Mouse (Mus musculus) telencephalon, adult 2 months (tissue): ENCODE measurements around the gene Mvk.

Source experiments
- DNase-seq: peaks from one replicate; pipeline ENCODE4 v3.0.0-alpha.2; 2011; ENCODE audit warnings: low read depth, low spot score

Gene Mvk

GRCm38 (mm10) chr5:114456995-114457605 lies 13.0 kb downstream of the Mvk start:
- DNase-seq, result no peak

- peak; percentile 24 for DNase-seq
Measured at GRCm38 (mm10) chr5:114461238-114461637, 17.2 kb downstream of the Mvk start.

GRCm38 (mm10) chr5:114462067-114463040 lies 18.3 kb downstream of the Mvk start:
- no peak for DNase-seq

DNA sequence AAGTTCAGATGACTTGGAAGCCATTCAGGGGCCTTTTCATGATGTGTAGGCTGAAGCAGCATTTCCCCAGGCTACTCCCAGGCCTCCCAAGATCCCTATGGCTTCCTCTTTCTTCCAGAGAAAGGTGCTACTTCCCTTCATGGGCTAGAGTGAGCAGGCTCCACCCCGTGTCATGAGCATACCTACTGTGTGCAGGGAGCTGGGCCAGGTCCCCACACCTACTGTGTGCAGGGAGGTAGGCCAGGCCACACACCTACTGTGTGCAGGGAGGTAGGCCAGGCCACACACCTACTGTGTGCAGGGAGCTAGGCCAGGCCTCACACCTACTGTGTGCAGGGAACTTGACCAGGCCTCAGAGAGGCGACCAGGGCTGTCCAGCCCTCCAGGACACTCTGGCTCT lies 20.5 kb downstream of the Mvk start:
- no peak for DNase-seq

DNA sequence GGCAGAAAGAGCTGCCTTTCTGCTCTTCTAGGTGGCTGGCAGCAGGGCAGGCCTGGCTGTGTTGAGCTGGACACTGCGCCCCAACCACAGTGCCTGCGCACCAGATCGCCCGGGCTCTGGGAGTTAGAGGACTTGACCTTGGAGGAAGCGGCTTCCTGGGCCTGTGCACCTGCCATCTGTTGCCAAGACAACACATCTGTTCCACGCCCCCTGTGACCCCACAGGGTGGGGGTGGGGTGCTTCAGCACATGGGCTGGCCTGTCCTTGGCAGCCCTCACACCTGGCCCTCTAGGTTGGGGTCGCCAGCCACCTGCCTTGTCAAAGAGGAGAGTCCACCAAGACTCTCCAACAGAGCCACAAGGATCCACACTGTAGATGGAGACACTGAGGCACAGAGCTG lies 21.6 kb downstream of the Mvk start:
- no peak for DNase-seq

GRCm38 (mm10) chr5:114467019-114467418 lies 22.9 kb downstream of the Mvk start:
- DNase-seq, result no peak

DNA sequence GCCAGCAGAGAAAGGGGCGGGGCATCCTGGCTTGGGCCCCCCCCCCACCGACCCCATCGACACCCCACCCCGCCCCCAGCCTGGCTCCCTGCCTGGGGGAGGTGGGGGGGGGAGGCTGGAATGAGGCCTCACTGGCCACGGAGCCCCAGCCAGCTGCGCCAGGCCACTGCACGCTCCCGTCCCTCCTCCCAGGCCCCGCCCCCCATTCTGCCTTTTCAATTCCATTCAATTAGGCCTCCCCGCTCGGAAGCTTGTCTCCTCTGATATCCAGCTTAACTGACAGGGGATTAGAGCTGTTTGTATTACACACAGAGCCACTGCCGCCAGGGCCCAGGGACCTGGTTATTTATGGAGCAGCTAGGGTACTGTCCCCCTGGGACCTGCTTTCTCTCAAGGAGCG lies 23.4 kb downstream of the Mvk start:
- DNase-seq, result peak; percentile 28

DNA sequence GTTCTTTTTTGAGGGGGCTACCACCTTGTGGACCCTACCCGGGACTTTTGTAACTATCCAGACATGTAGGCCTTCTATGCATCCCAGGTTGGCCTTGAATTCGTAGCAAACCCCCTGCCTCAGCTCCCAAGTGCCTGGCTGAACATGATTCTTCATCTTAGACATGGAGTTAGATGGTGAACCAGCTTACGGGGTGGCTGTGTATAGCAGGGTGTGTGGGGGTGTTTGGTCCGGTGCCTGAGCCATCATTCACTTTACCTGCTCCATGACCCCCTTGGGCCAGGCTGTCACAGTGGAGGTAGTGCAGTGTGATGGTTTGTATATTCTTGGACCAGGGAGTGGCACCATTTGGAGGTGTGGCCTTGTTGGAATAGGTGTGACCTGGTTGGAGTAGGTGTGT lies 23.9 kb downstream of the Mvk start:
- DNase-seq, result no peak

DNA sequence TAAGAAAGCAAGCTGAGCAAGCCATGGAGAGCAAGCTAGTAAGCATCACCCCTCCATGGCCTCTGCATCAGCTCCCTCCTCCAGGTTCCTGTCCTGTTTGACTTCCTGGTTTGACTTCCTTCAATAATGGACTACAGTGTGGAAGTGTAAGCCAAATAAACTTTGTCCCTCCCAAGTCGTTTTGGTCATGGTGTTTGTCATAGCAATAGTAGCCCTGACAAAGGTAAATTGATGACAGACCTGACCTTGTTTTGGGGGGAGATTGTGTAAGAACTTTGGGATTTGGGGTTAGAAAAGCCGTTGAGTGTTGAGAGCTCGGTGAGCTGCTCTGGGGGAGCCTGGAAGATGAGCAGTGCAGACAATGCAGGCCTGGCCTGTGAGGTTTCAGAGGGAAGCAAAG lies 26.3 kb downstream of the Mvk start:
- DNase-seq, result no peak

- DNase-seq, result peak; percentile 44
Measured at GRCm38 (mm10) chr5:114474741-114475491, 30.8 kb downstream of the Mvk start.

- DNase-seq, result no peak
Measured at GRCm38 (mm10) chr5:114478267-114478666, 34.2 kb downstream of the Mvk start.

DNA sequence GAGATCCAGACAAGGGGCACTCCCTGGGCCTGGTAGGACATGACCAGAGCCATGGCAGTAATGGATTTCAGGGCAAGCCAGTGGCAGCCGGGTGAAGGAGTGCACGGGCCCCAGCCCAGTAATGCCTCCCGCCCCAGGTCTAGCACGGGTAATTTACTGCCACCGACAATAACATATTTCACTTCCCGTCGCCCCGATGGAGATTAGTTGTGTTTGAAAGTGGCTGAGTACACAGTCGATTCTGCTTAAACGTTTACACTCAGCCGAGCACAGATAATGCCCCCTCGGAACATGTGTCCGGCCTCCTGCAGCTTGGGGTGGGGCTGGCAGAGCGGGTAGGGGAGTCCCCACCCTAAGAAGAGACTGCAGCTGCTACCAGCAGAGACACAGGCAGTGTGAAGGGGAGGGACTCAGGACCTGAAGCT lies 38.5 kb downstream of the Mvk start:
- no peak for DNase-seq

DNA sequence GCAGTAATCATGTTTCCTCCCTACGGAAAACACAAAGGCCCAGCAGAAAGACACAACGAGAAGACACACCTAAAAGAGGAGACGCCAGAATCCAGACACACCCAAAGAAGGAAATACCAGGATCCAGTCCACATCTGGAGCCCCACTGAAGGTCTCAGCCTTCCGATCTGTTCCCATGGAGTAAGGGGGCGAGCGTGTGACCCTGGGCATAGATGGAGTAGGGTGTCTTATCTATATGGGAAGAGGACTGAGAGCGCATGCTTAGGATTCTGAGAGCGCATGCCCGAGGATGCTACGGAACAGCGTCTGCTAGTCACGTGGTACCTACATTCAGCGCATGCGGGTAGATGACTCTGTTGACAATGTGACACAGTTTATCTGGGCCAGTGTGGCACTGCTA lies 41.6 kb downstream of the Mvk start:
- no peak for DNase-seq

GRCm38 (mm10) chr5:114489570-114489969 lies 45.5 kb downstream of the Mvk start:
- peak; percentile 59 for DNase-seq

DNA sequence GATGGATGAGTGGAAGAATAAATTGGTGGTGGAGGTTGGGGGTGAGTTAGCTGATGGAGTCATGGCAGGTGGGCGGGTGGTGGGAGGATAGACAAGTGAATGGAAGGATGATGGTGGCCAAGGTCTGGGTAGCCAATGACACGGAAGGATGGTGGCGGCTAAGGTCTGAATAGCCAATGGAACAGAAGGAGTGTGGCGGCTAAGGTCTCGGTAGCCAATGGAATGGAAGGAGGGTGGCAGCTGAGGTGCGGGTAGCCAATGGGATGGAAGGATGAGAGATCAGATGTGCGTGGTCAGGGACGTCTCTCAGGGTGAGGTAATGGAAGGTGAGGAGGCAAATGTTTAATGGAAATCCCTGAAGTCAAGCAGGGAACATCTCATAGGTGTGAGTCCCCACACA lies 46.2 kb downstream of the Mvk start:
- no peak for DNase-seq

DNA sequence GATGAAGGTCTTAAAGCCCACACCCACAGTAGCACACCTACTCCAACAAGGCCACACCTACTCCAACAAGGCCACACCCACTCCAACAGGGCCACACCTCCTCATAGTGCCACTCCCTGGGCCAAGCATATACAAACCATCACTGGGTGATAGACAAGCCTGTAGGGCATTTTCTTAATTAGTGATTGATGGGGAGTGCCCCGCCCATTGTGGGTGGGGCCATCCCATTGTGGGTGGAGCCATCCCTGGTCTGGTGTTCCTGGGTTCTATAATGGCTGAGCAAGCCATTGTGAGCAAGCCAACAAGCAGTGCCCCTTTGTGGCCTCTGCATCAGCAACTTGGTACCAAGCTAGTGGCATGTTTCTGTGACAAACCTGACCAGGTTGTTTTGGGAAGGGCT lies 50.7 kb downstream of the Mvk start:
- DNase-seq, result no peak

- no peak for DNase-seq
Measured at GRCm38 (mm10) chr5:114501252-114501651, 57.2 kb downstream of the Mvk start.

DNA sequence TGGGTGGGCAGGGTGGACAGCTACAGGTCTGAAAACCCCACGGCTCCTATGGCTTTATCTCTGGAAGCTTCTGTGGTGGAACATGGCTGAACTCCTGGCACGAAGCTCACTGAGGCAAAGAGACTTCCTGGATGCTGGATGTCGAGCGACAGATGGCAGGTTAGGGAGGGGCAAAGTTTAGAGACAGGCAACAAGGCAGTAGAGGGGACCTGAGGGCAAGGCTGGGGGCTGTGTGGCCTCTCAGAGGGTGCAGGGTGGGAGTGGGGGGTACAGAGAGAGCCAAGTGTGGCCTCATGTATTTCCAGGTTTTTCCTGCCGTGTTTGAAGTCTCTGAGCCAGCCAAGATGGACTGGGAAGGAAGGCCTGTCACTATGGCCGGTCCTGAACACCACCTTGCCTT lies 60.8 kb downstream of the Mvk start:
- DNase-seq, result no peak

GRCm38 (mm10) chr5:114505260-114506085 lies 61.4 kb downstream of the Mvk start:
- DNase-seq, result no peak

- no peak for DNase-seq
Measured at GRCm38 (mm10) chr5:114507394-114507793, 63.3 kb downstream of the Mvk start.

GRCm38 (mm10) chr5:114507964-114508363 lies 63.9 kb downstream of the Mvk start:
- DNase-seq, result no peak
